Mouse (Mus musculus) heart, postnatal 0 days (tissue): ENCODE measurements at regions not wholly inside any gene's neighbourhood (a gene's known extent, or its start where the extent isn't known, plus 50 kb on each side); places are given as distances from the start of the nearest gene placed in this dataset.

Source experiments
- ATAC-seq: fragments of 200-750 bp; cut with Nextera tagmentation; 2 replicates; pipeline ENCODE4 v1.8.0; 2017; ENCODE audit warnings: low read depth, moderate number of reproducible peaks, moderate library complexity; ENCODE audit not compliant: insufficient read depth
- DNase-seq: peaks from one replicate; pipeline ENCODE4 v3.0.0-alpha.2; 2016; ENCODE audit warnings: low spot score
- H3K27ac ChIP-seq: fragments of 300-500 bp; sonication (generic); 2 replicates; pipeline ENCODE4 v1.5.1; 2014; ENCODE audit warnings: low read depth, mild to moderate bottlenecking
- H3K27me3 ChIP-seq: fragments of 300-500 bp; sonication (generic); 2 replicates; pipeline ENCODE4 v1.6.1; 2014; ENCODE audit warnings: low read length, mixed read lengths; ENCODE audit not compliant: control insufficient read depth, insufficient read depth
- H3K36me3 ChIP-seq: fragments of 300-500 bp; sonication (generic); replicated peaks from 2 replicates; pipeline ENCODE4 v1.6.1; 2014; ENCODE audit warnings: low read length, mixed read lengths; ENCODE audit not compliant: control insufficient read depth, insufficient read depth
- H3K4me1 ChIP-seq: fragments of 300-500 bp; sonication (generic); 2 replicates; pipeline ENCODE4 v1.6.1; 2014; ENCODE audit warnings: antibody characterized with exemption; ENCODE audit not compliant: control insufficient read depth, insufficient read depth
- H3K4me2 ChIP-seq: fragments of 300-500 bp; sonication (generic); 2 replicates; pipeline ENCODE4 v1.6.1; 2014; ENCODE audit warnings: low read depth, mild to moderate bottlenecking, low read length, moderate library complexity
- H3K4me3 ChIP-seq: fragments of 300-500 bp; sonication (generic); 2 replicates; pipeline ENCODE4 v1.5.1; 2014; ENCODE audit warnings: low read depth, low read length
- H3K9ac ChIP-seq: fragments of 300-500 bp; sonication (generic); replicated peaks from 2 replicates; pipeline ENCODE4 v1.6.1; 2014; ENCODE audit warnings: low read depth, low read length, mixed read lengths
- H3K9me3 ChIP-seq: fragments of 300-500 bp; sonication (generic); replicated peaks from 2 replicates; pipeline ENCODE4 v1.6.1; 2016; ENCODE audit warnings: low read length; ENCODE audit not compliant: control insufficient read depth
- CTCF ChIP-seq: IDR thresholded peaks from 2 replicates; pipeline ENCODE4 v1.5.1; 2016; ENCODE audit warnings: antibody characterized with exemption, control low read depth, low read depth
- EP300 ChIP-seq: IDR thresholded peaks from 2 replicates; pipeline ENCODE4 v1.6.1; 2016; ENCODE audit warnings: antibody characterized with exemption, low read depth
- WGBS: fragments of 180-500 bp; shearing (Covaris S2); extraction: QIAGEN DNeasy Blood & Tissue Kit; methylation state at CpG from one replicate; pipeline ENCODE4 v1.1.7; 2014; 5-methylcytosine and 5-hydroxymethylcytosine counted together

DNA sequence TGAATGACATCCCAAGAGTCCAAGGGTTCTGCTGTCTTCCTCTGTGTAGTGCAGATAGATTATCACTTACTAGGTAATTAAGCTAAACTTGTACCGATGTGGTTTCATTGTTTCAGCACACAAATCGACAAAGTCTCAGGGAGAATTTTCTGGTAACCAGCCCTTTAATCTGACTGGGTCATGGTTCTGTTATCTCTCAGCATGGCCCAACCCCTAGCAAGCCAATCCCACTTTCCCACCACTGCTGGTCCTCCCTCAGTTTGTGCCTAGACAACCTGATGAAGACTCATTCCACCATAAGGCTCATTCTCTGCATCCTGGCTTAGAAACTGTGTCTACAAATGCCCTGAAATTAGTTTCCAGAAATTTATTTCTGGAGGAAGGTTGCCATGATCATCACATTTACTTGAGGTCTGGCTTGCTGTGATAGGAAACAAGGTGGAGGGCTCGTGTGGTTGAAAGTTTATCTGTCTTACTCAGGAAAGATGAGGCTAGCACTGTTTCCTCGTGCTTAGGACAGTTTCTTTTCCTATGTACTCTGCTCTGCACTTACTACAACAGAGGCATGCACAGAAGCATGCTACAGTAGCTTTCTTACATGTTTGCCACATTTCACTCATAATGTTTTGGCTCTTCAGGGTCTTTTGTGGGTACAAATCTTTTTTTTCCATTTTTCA, 217.0 kb upstream of the Nrp1 start:
- 73% methylated on average over 4 of the region's 4 CpGs for WGBS
- Histone ChIP-seq H3K9me3 (no peaks in the 10 kb centered on the region), H3K27ac (no peak overlapping the region), H3K4me1 (no peaks in the 10 kb centered on the region), H3K4me3 (no peak overlapping the region), H3K9ac (no peak overlapping the region), H3K4me2 (no peak overlapping the region), H3K36me3 (no peaks in the 10 kb centered on the region), H3K27me3 (no peaks in the 10 kb centered on the region)
- no peak for TF ChIP-seq EP300
- no peak for TF ChIP-seq CTCF
- DNase-seq = no peak
- no peak for ATAC-seq

DNA sequence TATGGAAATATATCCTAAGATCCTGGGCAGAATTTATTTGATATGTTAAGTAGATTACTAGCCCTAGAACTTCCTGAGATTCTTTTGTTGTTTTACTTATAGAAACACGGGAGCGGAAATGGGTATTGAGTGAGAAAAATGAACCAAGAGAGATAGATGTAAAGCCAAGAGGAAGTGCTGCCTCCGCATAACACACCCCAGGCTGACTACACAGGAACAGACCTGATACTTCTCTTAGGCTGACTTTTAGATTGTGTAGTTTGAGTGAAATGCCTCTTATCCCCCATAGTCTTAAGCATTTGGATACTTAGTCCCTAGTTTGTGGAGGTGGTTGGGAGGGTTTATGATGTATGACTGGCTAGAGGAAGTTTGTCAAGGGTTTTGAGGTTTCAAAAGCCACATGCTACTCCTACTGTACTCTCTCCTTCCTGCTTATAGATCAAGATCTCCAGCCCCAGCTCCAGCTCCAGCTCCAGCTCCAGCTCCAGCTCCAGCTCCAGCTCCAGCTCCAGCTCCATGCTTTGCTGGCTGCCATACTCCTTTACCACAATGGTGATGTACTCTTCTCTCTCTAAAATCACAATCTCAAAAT, 210.0 kb upstream of the Nrp1 start:
- Histone ChIP-seq H3K4me3 (no peak overlapping the region), H3K27me3 (no peaks in the 10 kb centered on the region), H3K4me1 (no peaks in the 10 kb centered on the region), H3K27ac (no peak overlapping the region), H3K9ac (no peak overlapping the region), H3K36me3 (no peaks in the 10 kb centered on the region), H3K4me2 (no peak overlapping the region), H3K9me3 (no peaks in the 10 kb centered on the region)
- DNase-seq = no peak
- ATAC-seq = no peak
- TF ChIP-seq EP300 (no peak), CTCF (no peak)
- 61% methylated on average over 3 of the region's 3 CpGs for WGBS

GRCm38 (mm10) chr8:128155604-128156003, 202.8 kb upstream of the Nrp1 start:
- H3K4me1 ChIP-seq = no peaks in the 10 kb centered on the region; the same call in 1 of the 2 replicates
- DNase-seq (no peak), ATAC-seq (no peak)
- H3K4me2 ChIP-seq = no peak overlapping the region
- H3K4me3 ChIP-seq = no peak overlapping the region
- H3K9ac ChIP-seq = 0 out of 2 replicates have a peak overlapping the region, but pooled peaks have one; percentile 8
- no peaks in the 10 kb centered on the region for H3K36me3 ChIP-seq
- no peaks in the 10 kb centered on the region for H3K9me3 ChIP-seq
- peak overlapping the region; percentile 38; the same call in 1 of the 2 replicates for H3K27ac ChIP-seq
- no peaks in the 10 kb centered on the region for H3K27me3 ChIP-seq
- TF ChIP-seq CTCF = no peak
- no peak for TF ChIP-seq EP300

- Histone ChIP-seq H3K4me2 (no peak overlapping the region), H3K36me3 (no peaks in the 10 kb centered on the region), H3K4me3 (no peak overlapping the region), H3K27ac (peak overlapping the region; percentile 38; the same call in 1 of the 2 replicates), H3K9ac (0 out of 2 replicates have a peak overlapping the region, but pooled peaks have one; percentile 8), H3K9me3 (no peaks in the 10 kb centered on the region), H3K4me1 (no peaks in the 10 kb centered on the region; the same call in 1 of the 2 replicates), H3K27me3 (no peaks in the 10 kb centered on the region)
- TF ChIP-seq CTCF (no peak), EP300 (no peak)
- 20% methylated on average over 3 of the region's 3 CpGs for WGBS
- peak; percentile 44; the same call in 1 of the 2 replicates for ATAC-seq
- no peak for DNase-seq
Measured at GRCm38 (mm10) chr8:128156221-128156620, 202.2 kb upstream of the Nrp1 start.

DNA sequence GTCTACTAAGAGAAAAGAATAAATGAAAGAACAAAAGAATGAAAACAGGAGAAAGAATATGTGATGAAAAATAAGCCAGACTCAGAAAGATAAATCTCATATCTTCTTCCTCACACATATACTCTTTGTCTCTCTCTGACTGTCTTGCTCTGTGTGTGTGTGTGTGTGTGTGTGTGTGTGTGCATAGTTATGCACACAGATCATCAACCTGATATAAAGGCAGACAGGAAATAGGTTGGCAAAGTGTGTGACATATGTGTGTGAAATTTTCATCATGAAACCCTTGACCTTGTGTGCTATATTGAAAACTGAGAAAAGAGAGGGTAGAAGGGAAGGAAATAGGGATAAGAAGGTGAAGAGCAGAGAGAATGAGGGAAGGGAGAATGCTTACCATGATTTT, 195.5 kb upstream of the Nrp1 start:
- Histone ChIP-seq H3K9ac (no peak overlapping the region), H3K27ac (no peak overlapping the region), H3K9me3 (no peaks in the 10 kb centered on the region), H3K4me2 (no peak overlapping the region), H3K36me3 (no peaks in the 10 kb centered on the region), H3K4me1 (peaks cover 5% of the 10 kb centered on the region; the same call in 1 of the 2 replicates), H3K4me3 (no peak overlapping the region), H3K27me3 (no peaks in the 10 kb centered on the region)
- ATAC-seq (no peak), DNase-seq (no peak)
- TF ChIP-seq EP300 (no peak), CTCF (no peak)

- 83% methylated on average over 5 of the region's 5 CpGs for WGBS
- Histone ChIP-seq H3K36me3 (no peaks in the 10 kb centered on the region), H3K9me3 (no peaks in the 10 kb centered on the region), H3K4me3 (no peak overlapping the region), H3K9ac (no peak overlapping the region), H3K4me2 (no peak overlapping the region), H3K27me3 (no peaks in the 10 kb centered on the region), H3K4me1 (peaks cover 5% of the 10 kb centered on the region; the same call in 1 of the 2 replicates), H3K27ac (no peak overlapping the region)
- DNase-seq (no peak), ATAC-seq (no peak)
- TF ChIP-seq EP300 (no peak), CTCF (no peak)
Measured at GRCm38 (mm10) chr8:128164976-128165375, 193.4 kb upstream of the Nrp1 start.
